Mouse (Mus musculus) kidney, adult 2 months (tissue): Measurements from ENCODE around the gene Scarb1.

Experiments used
- CTCF ChIP-seq: fragments of 200-500 bp; conservative IDR thresholded peaks from 2 replicates; pipeline ENCODE4 v1.5.1; 2011; ENCODE audit warnings: low read depth, mild to moderate bottlenecking, control low read depth, low read length, moderate library complexity, mixed read lengths; ENCODE audit not compliant: insufficient read depth, insufficient read length
- POLR2A ChIP-seq: fragments of 200-500 bp; IDR thresholded peaks from one replicate; pipeline ENCODE4 v1.6.1; 2011; ENCODE audit warnings: low read depth, low read length, control low read depth

DNA sequence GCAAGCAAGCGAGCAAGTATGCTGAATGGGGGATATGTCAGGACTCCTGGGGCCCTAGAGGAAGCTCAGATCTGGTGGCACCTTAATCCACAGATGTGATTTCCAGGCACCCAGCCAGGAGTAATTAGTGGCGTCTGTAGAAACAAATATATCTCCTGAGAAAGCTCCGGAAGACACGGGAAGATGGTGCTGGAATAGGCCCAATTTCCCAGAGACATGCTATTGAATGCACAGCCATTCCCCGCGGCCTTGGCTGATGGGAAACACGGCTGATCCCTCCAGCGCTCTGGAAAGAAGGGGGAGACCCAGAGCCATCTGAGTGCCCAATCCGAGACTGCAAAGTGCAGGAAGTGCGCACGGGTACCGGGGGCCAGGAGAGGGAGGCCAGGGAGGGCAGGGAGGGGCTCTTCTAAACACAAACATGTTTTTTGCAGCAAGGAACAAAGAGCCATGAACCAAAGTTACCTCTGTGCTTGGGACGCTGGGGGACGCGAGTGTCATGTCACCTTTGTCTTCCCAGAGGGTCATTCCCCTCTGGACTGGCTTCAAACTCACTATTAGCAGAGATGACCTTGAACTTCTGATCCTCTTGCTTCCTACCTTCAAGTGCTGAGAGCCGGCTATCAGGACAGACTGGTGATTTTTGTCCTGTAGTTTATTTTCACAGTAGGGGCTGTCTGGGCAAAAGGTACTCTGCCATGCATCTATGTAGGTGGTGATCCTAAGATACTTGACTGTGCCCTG is 21.7 kb downstream of the Scarb1 start:
- TF ChIP-seq CTCF (no peak), POLR2A (no peak)
